Mouse (Mus musculus): ENCODE measurements around the gene Supt16.

Gene Supt16

DNA sequence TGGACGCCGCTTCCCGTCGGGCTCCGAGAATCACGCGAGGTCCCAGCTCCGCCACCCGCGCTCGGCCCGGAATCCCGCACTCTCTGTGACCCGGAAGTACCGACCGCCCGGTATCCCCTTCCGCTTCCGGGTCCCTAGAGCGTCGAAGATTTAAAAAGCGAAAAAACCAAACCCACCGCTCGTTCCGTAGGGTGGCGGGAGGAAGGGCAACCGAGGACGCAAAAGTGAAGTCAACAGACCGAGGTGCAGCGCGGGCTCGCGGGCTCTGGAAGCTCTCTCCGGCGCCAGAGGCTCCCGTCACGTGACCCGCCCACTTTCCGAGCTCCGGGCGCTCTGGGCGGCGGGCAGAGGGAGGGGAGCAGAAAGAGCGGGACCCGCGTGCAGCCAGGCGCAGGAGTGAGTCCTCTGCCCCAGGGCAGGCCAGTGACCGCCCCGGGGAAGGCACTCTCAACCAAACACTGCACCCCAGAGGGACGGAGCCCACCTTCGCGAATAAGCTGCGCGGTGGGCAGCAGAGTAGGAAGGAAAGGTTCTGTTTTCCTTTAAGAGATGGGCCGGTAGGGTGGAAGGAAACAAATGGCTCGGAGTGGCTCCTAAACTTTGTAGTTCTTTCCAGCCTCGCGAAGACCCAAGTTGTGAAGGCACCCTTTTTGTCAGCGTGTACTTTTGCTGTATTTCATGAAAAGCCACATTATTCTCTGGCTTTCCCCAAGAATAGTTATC, at the start of gene Supt16:
TSS of gene Supt16 (minus strand) at position 261 of the 723 bp plus-strand sequence.
- peak; percentile 71 to 77 for DNase-seq (ENCODE audit: low spot score in 2 of 2)

- DNase-seq (ENCODE audit: low spot score in 2 of 2): no peak
Observed at GRCm38 (mm10) chr14:52246129-52246528, 48.9 kb upstream of the Supt16 start.

DNA sequence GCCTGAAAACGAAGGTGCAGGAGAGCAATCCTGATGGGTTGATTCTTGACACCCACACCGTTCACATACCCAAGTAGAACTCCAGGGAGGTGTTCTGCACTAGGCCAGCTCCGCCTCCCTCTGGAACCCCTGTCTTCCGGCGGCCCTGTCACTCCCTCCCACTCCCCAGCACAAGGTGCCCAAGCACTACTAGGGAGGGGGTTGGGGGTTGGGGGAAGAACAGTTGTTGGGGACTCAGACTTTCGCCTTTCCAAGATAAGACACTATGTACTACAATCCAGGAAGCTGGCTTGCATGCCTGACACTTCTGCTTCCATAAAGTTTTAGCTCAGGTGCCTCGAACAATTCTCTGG, 47.5 kb upstream of the Supt16 start:
- DNase-seq (ENCODE audit: low spot score in 2 of 2): no peak

DNA sequence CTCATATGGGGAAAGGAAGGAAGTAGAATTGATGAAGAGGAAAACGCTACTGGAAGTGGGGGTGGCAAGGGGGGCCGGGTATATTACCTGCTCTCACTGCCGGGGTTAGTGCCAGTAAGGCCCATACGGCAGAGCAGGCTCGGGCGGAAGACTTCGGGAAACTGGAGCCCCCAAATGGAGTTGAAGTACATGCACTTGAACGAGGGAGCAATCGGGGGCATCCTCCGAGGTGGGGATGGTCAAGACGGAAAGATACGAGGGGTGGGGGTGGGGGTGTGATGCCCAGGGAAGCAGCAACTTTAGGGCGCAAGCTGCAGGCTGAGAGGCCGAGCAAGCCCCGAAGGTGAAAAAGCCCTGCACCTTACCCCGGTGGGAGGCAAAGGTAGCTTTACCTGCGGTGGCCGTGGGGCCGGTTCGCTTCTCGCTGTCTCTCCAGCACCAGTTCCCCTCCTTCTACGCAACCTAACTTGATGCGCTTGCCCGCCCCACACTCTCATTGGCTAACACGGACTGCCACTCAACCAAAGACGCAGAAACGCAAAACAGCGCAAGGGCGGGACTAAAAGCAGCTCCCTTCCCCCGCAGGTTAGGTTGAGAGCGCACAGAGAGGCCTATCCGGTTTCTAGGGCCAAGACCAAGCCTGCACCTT, 46.9 kb upstream of the Supt16 start:
- DNase-seq (ENCODE audit: low spot score in 2 of 2): peak; percentile 97 to 99

GRCm38 (mm10) chr14:52236216-52236615, 39.0 kb upstream of the Supt16 start:
- DNase-seq (ENCODE audit: low spot score in 2 of 2): no peak

DNA sequence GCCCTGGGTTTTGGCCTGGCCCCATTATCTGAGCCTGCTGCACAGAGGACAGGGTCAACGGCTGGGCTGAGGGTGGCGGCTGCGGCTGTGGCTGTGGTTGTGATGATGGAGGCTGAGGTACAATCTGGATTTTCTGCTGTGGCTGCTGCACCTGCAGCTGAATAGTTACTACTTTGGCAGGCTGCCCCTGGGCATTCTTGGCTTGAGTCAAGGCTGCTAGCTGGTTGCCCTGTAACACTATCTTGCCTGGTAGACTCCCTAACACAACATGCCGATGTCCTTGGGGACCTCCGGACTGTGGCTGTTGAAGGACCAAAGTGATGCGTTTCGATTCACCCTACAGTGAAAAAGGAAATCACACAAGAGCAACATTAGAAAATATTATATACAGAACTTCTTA, 37.9 kb upstream of the Supt16 start:
- no peak for DNase-seq (ENCODE audit: low spot score in 2 of 2)

- DNase-seq (ENCODE audit: low spot score in 2 of 2): no peak
Observed at GRCm38 (mm10) chr14:52232249-52232648, 35.0 kb upstream of the Supt16 start.

- DNase-seq (ENCODE audit: low spot score in 2 of 2): no peak
Observed at GRCm38 (mm10) chr14:52225972-52226371, 28.8 kb upstream of the Supt16 start.

DNA sequence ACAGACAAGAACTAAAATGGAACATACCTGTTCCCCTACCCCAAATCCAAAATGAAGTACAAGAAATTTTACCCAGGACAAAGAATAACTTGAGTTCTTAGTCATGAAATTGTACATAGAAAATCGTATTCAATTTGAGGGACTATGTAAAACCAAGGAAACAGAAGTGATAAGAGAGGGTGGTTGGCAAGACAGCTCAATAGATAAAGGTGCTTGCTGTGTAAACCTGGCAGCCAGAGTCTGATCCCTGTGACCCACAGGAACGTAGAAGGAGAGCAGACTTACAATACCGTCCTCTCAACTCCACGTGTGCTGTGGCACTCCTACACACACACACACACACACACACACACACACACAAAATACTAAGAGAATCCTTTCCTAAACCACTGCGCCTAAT, 20.0 kb upstream of the Supt16 start:
- no peak for DNase-seq (ENCODE audit: low spot score in 2 of 2)

- DNase-seq (ENCODE audit: low spot score in 2 of 2): no peak
Observed at GRCm38 (mm10) chr14:52199412-52199811, 2.2 kb upstream of the Supt16 start.

DNA sequence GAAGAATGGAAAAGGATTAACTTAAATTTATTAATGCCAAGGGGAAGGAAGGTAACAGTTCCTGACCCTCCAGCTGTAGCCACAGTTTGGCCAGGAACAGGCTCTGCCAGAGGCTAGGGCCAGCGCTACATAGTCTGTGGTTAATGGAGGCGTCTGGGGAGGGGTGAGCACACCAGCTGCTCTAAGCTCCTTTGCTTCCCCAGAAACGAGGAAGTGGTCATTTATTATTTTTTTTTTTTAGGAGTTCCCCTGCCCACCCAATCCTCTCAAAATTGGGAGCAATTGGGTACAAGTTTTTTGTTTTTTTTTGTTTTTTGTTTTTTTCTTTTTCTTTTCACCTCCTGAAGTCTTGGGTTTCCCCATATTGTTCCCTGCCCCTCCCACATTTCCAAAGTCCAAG, 925 bp upstream of the Supt16 start:
- DNase-seq (ENCODE audit: low spot score in 2 of 2): no peak

DNA sequence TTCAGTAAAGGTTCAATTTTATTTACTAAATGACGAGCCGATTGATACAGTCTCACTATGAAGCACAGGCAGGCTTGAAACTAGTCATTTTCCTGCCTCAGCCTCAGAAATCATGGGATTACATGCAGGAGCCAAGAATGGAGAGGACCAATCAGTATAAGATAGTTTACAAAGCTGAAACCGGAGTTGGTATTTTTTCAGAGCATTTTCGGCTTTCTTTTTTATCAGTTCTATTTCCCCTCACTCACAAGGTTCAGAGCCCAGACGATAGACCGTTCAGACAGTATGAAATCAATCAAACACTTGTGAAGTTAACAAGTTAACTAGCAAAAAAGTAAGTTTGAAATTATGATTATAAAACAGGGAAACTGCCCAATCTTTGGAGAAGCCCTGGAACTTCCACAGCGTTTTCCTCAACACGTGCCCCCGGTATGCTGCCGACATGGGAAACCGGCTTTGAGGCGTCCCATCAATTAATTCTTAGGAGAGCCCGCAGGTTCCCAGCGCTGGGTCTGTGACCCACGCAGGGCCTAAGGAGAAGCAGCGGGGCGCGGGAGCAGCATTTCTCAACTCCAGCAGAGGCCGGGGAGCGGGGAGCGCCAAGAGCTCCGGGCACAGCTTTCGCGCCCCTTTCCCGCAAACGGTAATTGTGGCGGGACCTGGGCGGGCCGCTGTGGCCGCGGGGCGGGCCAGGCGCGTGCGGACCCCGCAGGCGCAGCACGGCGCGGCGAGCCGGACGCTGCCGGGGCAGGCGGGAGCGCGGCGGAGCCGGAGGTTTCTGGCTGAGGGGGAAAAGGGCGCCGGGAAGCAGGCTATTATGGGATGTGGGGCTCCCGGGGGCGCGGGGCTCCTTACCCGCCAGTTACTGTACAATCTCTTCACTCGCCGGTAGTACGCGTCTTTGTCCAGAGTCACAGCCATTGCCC, 723 bp downstream of the Supt16 start:
- peak; percentile 12 to 16 for DNase-seq (ENCODE audit: low spot score in 2 of 2)

DNA sequence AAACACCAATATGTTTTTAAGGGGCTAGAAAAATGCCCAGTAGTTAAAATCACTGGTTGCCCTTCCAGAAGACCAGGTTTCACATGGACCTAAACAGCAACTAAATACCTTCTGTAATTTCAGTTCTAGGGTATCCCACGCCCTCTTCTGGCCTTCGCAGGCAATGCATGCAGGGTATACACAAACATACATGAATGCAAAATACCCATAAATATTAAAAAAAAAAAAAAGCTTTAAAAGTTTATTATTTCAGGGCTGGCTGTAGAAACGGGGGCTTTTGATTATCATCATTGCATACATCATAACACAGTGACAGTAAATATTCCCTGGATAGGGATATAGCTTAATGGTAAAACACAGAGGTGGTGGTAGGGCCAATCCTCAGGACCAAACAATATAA, 1.5 kb downstream of the Supt16 start:
- peak; percentile 24 to 59 for DNase-seq (ENCODE audit: low spot score in 2 of 2)

DNA sequence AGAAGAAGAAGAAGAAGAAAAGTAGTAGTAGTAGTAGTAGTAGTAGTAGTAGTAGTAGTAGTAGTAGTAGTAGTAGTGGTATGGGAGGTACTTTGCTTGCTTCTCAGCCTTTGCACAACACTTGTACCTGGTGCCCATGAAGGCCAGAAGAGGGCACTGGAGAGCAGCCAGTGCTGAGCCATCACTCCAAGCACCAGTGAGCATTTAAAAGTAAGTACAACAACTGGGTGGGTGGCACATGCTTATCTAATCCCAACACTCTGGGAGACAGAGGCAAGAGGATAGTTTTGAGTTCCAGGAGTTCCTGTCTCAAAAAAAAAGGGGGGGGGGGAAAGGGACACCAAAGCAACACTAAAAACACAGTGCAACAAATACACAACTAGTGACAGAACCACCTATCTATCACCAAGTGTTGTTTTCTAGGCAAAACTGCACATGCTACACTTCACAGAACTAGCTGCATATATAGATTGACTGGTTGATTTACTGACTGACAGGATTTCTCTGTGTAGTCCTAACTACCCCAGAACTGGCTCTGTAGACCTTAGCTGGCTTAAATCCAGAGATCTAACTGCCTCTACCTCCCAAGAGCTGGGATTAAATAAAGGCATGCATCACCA, 6.4 kb downstream of the Supt16 start:
- peak in 1 of 2 experiments; percentile 58 for DNase-seq (ENCODE audit: low spot score in 2 of 2)

DNA sequence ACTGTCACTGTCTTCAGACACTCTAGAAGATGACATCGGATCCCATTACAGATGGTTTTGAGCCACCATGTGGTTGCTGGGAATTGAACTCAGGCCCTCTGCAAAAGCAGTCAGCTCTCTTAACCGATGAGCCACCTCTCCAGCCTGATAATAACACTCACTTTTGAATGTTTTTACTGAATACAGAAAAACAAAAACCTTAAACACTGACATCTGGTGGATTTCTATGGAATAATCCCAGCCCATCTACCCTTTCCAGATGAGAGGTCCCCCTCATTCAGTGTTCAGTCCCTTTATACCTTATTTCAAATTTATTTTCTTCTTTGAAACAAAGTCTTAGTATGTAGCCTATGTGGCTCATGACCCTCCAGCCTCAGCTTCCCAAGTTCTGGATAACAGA, 7.7 kb downstream of the Supt16 start:
- no peak for DNase-seq (ENCODE audit: low spot score in 2 of 2)

GRCm38 (mm10) chr14:52188788-52189187, 8.4 kb downstream of the Supt16 start:
- no peak for DNase-seq (ENCODE audit: low spot score in 2 of 2)

GRCm38 (mm10) chr14:52166571-52166970, 30.6 kb downstream of the Supt16 start:
- no peak for DNase-seq (ENCODE audit: low spot score in 2 of 2)

DNA sequence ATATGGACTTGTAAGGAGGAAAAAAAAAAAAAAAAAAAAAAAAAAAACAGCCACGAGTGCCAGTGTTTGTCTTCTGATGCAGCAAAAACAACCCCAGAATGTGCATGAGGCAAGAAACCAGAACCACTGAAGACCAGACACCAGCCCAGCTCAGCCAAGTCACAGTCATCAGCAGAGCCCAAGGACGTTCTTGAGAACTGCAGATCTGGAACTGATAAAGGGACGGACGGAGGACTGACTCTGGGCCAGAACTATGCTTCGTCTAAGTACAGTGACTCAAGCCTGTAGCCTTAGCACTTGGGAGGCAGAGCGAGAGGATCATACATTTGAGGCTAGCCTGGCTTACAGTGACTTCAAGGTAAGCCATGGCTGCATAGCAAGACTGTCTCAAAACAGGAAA, 36.3 kb downstream of the Supt16 start:
- DNase-seq (ENCODE audit: low spot score in 2 of 2): no peak

- DNase-seq (ENCODE audit: low spot score in 2 of 2): no peak
Observed at GRCm38 (mm10) chr14:52155008-52155407, 42.2 kb downstream of the Supt16 start.

DNA sequence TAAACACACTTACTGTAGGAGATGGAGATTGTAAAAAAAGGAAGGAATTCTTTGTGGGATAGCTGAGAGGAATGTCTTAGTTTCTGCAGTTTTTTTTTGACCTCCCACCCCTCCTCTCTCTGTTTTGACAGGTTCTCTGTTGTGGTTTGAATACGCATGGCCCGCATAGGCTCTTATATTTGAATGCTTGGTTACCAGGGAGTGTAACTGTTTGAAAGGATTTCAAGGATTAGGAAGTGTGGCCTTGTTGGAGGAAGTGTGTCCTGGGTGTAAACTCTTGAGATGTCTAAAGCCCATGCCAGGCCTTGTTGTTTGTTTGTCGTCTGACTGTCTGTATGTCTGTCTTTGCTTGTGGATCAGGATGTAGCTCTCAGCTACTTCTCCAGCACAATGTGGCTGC, 44.6 kb downstream of the Supt16 start:
- no peak for DNase-seq (ENCODE audit: low spot score in 2 of 2)

DNA sequence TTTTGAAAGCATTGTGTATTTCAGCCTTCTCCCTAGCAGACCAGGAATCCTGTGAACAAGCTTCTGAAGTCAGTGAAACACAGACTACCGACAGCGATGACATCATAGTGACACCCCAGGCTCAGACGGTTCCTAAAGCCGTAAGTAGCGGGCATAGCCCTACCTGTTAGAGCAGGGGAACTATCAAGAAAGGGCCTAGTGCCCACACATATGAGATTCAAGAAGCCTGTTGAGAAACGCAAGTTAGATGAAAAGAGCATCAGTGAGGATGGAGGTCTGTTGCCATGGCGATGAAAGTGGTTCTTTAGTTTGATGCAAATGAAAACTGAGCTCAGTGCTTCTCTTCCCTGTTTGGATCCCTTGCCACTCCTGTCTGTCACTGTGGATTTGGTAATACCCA, 45.0 kb downstream of the Supt16 start:
- no peak for DNase-seq (ENCODE audit: low spot score in 2 of 2)

GRCm38 (mm10) chr14:52149888-52150287, 47.3 kb downstream of the Supt16 start:
- no peak for DNase-seq (ENCODE audit: low spot score in 2 of 2)
